Mouse (Mus musculus) forebrain, embryonic 13.5 days (tissue): ENCODE measurements around the gene Pld1. TPM values are rescaled to one million over a fixed set of nuclear protein-coding genes. Genes with fewer than 3 reads are reported as not detected.

Experiments used
- ATAC-seq: fragments of 200-750 bp; cut with Nextera tagmentation; 2 replicates; pipeline ENCODE4 v1.8.0; 2017
- H3K27ac ChIP-seq: fragments of 300-500 bp; sonication (generic); 2 replicates; pipeline ENCODE4 v1.5.1; 2015; ENCODE audit warnings: inconsistent platforms, mild to moderate bottlenecking, moderate library complexity
- H3K27me3 ChIP-seq: fragments of 300-500 bp; sonication (generic); 2 replicates; pipeline ENCODE4 v1.6.1; 2015; ENCODE audit warnings: mild to moderate bottlenecking, inconsistent platforms
- H3K36me3 ChIP-seq: fragments of 300-500 bp; sonication (generic); 2 replicates; pipeline ENCODE4 v1.6.1; 2015; ENCODE audit warnings: mild to moderate bottlenecking, inconsistent platforms; ENCODE audit not compliant: poor library complexity, severe bottlenecking
- H3K4me1 ChIP-seq: fragments of 300-500 bp; sonication (generic); 2 replicates; pipeline ENCODE4 v1.6.1; 2015; ENCODE audit warnings: inconsistent platforms
- H3K4me2 ChIP-seq: fragments of 300-500 bp; sonication (generic); 2 replicates; pipeline ENCODE4 v1.6.1; 2015; ENCODE audit warnings: inconsistent platforms, mild to moderate bottlenecking, moderate library complexity
- H3K4me3 ChIP-seq: fragments of 300-500 bp; sonication (generic); 2 replicates; pipeline ENCODE4 v1.5.1; 2015; ENCODE audit warnings: mild to moderate bottlenecking, inconsistent platforms
- H3K9ac ChIP-seq: fragments of 300-500 bp; sonication (generic); 2 replicates; pipeline ENCODE4 v1.6.1; 2015; ENCODE audit warnings: mild to moderate bottlenecking, inconsistent platforms
- H3K9me3 ChIP-seq: fragments of 300-500 bp; sonication (generic); replicated peaks from 2 replicates; pipeline ENCODE4 v1.6.1; 2016; ENCODE audit warnings: inconsistent platforms
- WGBS: fragments of 180-500 bp; shearing (Covaris S2); methylation state at CpG from one replicate; pipeline ENCODE4 v1.1.7; 2015; 5-methylcytosine and 5-hydroxymethylcytosine counted together
- polyA plus RNA-seq: library from polyadenylated mRNA; unstranded; fragments of >200 nt; fragmentation: Nextera tagmentation; extraction: Ambion mirVana; gene quantifications from 2 replicates; pipeline ENCODE4 v1.2.1, GENCODE M21; 2015

Pld1 gene
- polyA plus RNA-seq, 1 experiment from 2014 or later, result 2.7 TPM

DNA sequence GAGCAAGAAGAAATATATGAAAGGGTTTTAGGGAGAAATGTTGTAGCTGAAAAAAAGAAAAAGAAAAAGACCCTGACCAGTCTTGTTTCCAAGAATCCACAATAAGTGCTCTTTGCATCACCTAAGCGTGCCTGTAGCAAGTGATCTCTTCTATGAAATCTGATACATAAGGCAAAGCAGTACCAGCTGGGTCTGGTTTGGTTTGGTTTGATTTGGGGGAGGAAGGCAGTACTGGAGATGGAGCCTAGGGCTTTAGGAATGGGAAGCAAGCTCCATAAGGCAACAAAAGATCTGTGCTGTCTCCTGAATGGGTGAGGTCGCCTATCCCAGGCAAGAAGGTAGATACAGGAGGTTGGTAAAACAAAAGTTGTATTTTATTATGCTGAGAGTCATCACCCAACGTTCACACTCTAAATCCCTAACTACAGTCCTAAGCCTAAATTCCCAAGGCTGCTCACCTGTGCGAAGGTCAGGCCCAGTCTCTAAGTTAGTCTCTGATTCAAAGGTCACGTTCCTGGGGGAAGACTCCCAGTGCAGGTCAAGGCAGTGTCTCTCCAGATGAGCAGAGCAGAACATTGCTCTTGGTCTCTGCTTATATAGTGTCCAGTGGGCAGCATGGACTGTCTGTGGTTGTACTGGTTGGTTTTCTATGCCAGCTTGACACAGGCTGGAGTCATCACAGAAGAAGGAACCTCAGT, 10.8 kb downstream of the Pld1 start:
- no peaks in the 10 kb centered on the region for H3K27me3 ChIP-seq
- H3K9ac ChIP-seq, result no peak overlapping the region
- H3K4me2 ChIP-seq, result no peak overlapping the region
- no peak overlapping the region for H3K27ac ChIP-seq
- no peaks in the 10 kb centered on the region for H3K9me3 ChIP-seq
- no peaks in the 10 kb centered on the region for H3K4me1 ChIP-seq
- WGBS, result 82% methylated on average over 5 of the region's 5 CpGs
- ATAC-seq, result no peak
- no peaks in the 10 kb centered on the region for H3K36me3 ChIP-seq
- H3K4me3 ChIP-seq, result no peak overlapping the region

DNA sequence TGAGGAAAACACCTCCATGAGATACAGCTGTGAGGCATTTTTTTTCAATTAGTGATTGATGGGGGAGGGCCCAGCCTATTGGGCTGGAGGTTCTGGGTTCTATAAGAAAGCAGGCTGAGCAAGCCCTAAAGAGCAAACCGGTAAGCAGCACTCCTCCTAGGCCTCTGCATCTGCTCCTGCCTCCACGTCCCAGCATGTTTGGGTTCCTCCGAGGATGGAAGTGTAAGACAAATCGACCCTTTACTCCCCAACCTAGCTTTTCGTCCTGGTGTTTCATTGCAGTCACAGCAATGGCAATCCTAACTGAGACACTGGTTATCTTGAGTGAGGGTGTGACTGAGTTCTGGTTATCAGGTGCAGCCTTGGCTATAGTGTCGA, 11.4 kb downstream of the Pld1 start:
- no peaks in the 10 kb centered on the region for H3K4me1 ChIP-seq
- no peak for ATAC-seq
- H3K36me3 ChIP-seq, result no peaks in the 10 kb centered on the region
- H3K4me3 ChIP-seq, result no peak overlapping the region
- no peak overlapping the region for H3K4me2 ChIP-seq
- H3K27me3 ChIP-seq, result no peaks in the 10 kb centered on the region
- no peaks in the 10 kb centered on the region for H3K9me3 ChIP-seq
- no peak overlapping the region for H3K9ac ChIP-seq
- H3K27ac ChIP-seq, result no peak overlapping the region
- WGBS, result 85% methylated on average over 6 of the region's 6 CpGs

DNA sequence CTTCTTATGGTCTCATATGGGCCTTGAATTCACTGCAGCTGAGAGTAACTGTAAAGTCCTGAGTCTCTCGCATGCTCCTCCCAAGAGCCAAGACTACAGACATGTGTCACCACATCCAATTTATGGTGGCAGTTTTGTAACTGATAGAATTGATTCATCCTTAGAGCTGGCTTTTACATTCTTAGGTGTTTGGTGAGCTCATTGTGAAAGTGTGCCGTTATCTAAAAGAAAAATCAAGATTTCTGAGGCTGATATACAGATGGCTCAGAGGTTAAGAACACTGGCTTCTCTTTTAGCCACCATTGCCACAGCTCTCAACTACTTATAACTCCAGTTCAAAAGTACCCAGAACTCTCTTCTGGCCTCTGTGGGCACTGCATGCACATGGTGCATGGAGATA, 12.2 kb downstream of the Pld1 start:
- no peaks in the 10 kb centered on the region for H3K9me3 ChIP-seq
- no peaks in the 10 kb centered on the region for H3K4me1 ChIP-seq
- no peak overlapping the region for H3K4me3 ChIP-seq
- H3K36me3 ChIP-seq, result no peaks in the 10 kb centered on the region
- no peaks in the 10 kb centered on the region for H3K27me3 ChIP-seq
- no peak overlapping the region for H3K27ac ChIP-seq
- no peak for ATAC-seq
- H3K9ac ChIP-seq, result no peak overlapping the region
- no peak overlapping the region for H3K4me2 ChIP-seq
- 91% methylated on average over 2 of the region's 2 CpGs for WGBS

DNA sequence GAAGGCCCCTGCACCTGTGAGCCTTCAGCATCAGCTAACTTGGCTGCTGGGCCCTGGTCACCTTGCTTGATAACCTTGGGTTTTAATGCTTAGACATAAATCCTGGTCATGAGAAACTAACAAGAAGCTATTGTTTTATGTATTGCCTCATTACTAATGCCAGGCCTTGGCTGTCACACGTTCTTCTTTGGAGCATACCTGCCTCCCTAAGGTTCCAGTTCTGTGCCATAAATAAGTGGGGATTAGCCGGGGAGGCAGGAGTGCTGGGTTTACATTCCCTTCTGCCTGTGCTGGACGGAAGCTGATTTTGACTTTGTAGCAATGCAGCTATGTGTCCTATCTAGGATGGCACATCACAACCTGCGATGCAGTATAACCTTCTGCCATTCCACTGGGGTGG, 13.2 kb downstream of the Pld1 start:
- Histone ChIP-seq H3K27me3 (no peaks in the 10 kb centered on the region), H3K4me2 (no peak overlapping the region), H3K9ac (no peak overlapping the region), H3K4me3 (no peak overlapping the region), H3K36me3 (no peaks in the 10 kb centered on the region), H3K27ac (no peak overlapping the region), H3K9me3 (no peaks in the 10 kb centered on the region), H3K4me1 (no peaks in the 10 kb centered on the region)
- no peak for ATAC-seq
- WGBS, result 83% methylated on average over 4 of the region's 4 CpGs

DNA sequence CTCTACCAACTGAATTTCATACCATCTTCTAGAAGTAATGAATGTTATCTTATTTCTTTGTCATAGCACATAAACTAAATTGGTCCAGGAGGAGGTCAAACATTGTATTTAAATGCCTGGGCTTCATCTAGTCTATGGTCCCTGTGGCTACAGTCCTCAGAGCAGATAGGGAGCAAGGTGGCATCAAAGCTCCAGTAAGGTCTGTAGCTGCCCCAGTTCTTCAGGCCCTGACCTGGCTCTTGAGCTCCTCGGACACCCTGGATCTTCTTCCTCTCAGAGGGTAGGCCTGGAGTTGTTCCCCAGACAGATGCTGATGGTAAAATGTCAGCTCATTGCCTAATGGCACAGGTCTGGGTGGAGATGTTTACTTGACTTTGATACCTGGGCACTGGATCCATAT, 17.5 kb downstream of the Pld1 start:
- Histone ChIP-seq H3K4me1 (no peaks in the 10 kb centered on the region), H3K4me2 (no peak overlapping the region), H3K9ac (no peak overlapping the region), H3K36me3 (no peaks in the 10 kb centered on the region), H3K4me3 (no peak overlapping the region), H3K27me3 (no peaks in the 10 kb centered on the region), H3K9me3 (no peaks in the 10 kb centered on the region), H3K27ac (no peak overlapping the region)
- 96% methylated on average over 1 of the region's 1 CpGs for WGBS
- ATAC-seq, result no peak

DNA sequence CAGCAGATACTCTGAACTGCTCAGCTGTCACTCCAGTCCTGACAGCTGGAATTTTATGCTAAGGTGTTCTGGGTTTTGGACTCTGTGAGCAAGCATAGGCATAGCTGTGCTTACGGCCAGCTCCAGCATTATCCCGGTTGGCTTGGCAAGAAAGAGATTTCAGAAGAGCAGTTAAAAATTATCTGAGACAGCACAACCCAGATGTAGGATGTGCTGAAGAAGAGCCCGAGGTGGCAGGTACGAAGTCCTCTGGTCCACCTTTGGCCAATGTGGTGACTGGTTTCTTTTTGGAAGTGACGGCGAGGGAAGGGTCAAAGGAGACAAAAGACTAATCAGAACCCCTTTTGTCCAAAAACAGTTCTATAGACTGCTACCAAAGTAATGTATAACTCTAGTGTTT, 20.7 kb downstream of the Pld1 start:
- H3K4me3 ChIP-seq, result no peak overlapping the region
- no peaks in the 10 kb centered on the region for H3K27me3 ChIP-seq
- H3K36me3 ChIP-seq, result no peaks in the 10 kb centered on the region
- no peak for ATAC-seq
- no peak overlapping the region for H3K27ac ChIP-seq
- H3K4me1 ChIP-seq, result peaks cover 11% of the 10 kb centered on the region; the same call in 1 of the 2 replicates
- no peak overlapping the region for H3K9ac ChIP-seq
- WGBS, result 83% methylated on average over 6 of the region's 6 CpGs
- H3K9me3 ChIP-seq, result no peaks in the 10 kb centered on the region
- H3K4me2 ChIP-seq, result no peak overlapping the region

DNA sequence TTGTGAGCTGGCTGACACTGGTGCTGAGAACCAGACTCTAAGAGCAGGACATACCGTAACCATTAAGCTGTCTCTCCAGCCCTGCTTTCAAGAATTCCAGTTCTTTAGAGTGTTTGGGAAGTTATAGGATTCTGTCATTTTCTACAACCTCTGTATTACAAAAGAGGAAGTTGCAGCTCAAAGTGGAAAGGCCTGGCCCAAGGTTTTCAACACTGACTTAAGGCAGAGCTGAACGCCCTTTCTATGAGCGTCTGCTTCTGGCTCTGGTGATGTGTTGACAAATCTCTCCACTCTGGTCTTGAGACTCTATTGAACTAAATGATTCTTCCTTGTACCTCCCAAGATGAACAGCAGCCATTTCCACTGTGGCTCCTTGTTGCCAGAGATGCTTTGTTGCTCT, 22.7 kb downstream of the Pld1 start:
- Histone ChIP-seq H3K27me3 (no peaks in the 10 kb centered on the region), H3K36me3 (no peaks in the 10 kb centered on the region), H3K4me3 (no peak overlapping the region), H3K4me2 (no peak overlapping the region), H3K4me1 (peaks cover 12% of the 10 kb centered on the region; the same call in 1 of the 2 replicates), H3K27ac (no peak overlapping the region), H3K9me3 (no peaks in the 10 kb centered on the region), H3K9ac (no peak overlapping the region)
- WGBS, result 95% methylated on average over 3 of the region's 3 CpGs
- ATAC-seq, result no peak

DNA sequence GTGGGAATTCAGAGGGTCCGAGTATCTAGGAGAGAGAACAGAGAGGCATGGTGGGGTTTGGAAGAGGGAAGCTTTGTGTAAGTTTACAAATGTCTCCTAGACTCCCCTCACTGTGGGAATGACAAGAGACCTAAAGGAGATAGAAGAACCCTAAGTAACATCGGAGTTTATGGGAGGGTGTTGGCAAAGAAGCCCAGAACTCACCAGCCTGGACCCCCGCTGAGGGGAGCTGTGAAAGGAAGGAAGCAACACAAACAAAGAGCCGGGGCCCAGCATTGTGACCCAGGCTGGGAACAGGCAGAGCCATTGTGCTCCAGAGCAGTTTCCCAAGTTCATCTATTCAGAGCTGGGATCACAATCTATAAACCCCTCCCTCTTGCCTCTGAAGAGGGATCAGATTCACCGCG, 25.3 kb downstream of the Pld1 start:
- Histone ChIP-seq H3K9ac (no peak overlapping the region), H3K4me1 (peaks cover 12% of the 10 kb centered on the region; the same call in 1 of the 2 replicates), H3K27me3 (no peaks in the 10 kb centered on the region), H3K36me3 (no peaks in the 10 kb centered on the region), H3K4me2 (no peak overlapping the region), H3K4me3 (no peak overlapping the region), H3K27ac (no peak overlapping the region), H3K9me3 (no peaks in the 10 kb centered on the region)
- WGBS, result 9% methylated on average over 6 of the region's 6 CpGs
- no peak for ATAC-seq

DNA sequence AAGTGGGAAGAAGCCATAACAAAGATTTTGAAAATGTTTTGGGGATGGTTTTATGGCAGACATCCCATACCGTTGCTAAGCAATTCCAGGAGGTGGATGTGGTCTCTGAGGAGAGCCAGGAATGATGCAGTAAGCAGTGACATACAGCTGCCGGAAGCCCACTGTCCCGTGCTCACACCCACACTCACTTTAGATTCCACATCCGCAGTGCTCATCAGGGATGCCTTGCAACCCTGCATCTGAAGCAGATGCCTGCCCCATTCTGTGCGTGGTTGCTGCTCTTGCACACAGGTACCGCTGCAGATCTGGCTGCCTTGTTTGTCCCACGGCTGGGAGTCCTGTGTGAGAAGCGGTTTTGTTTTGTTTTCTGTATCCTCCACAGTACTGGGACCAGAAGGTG, 30.2 kb downstream of the Pld1 start:
- 88% methylated on average over 8 of the region's 8 CpGs for WGBS
- no peak for ATAC-seq
- peaks cover 7% of the 10 kb centered on the region; the same call in 1 of the 2 replicates for H3K4me1 ChIP-seq
- H3K9ac ChIP-seq, result no peak overlapping the region
- no peak overlapping the region for H3K4me3 ChIP-seq
- no peaks in the 10 kb centered on the region for H3K9me3 ChIP-seq
- H3K36me3 ChIP-seq, result no peaks in the 10 kb centered on the region
- no peaks in the 10 kb centered on the region for H3K27me3 ChIP-seq
- H3K4me2 ChIP-seq, result no peak overlapping the region
- H3K27ac ChIP-seq, result no peak overlapping the region

DNA sequence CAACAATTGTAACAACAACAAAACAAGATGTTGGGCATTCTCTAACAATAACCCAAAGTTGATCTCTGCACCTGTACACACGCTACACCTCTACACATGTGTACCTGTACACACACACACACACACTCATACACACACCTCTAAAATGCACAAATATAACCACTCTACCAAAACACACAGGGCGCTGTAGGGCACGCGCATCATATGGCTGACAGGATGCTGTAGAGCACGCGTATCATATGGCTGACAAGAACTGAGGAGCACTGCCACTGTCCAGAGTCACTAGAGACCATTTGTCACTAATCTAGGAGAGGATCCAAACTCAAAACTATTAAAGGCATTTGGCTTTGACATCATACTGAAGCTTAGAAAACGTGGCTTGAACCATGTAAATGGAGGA, 35.4 kb downstream of the Pld1 start:
- ATAC-seq, result no peak

DNA sequence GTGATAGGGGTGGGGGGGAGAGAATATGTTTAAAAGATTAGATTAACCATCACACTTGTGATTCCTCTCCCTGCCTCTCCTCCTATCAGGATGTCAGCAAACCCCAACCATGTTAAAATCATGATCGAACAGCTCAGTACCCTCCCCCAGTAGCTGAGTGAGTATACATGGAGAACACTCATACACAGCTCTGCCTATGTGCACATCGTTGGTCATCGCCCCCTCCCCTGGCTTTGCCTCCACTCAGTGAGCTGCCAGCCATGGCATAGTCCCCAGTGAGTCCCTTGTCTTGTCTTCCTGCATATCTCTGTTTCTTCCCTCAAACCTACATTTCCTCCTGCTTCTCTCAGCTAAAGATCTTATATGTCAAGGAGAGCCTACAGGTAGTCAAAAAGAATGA, 36.5 kb downstream of the Pld1 start:
- H3K9ac ChIP-seq, result no peak overlapping the region
- no peaks in the 10 kb centered on the region for H3K4me1 ChIP-seq
- no peaks in the 10 kb centered on the region for H3K9me3 ChIP-seq
- no peaks in the 10 kb centered on the region for H3K36me3 ChIP-seq
- no peak overlapping the region for H3K4me3 ChIP-seq
- H3K4me2 ChIP-seq, result no peak overlapping the region
- ATAC-seq, result no peak
- no peaks in the 10 kb centered on the region for H3K27me3 ChIP-seq
- no peak overlapping the region for H3K27ac ChIP-seq
- 100% methylated on average over 3 of the region's 3 CpGs for WGBS

More for the DNA sequence above, 35.4 kb downstream of the Pld1 start:
- H3K4me2 ChIP-seq, result no peak overlapping the region
- H3K27ac ChIP-seq, result no peak overlapping the region
- H3K27me3 ChIP-seq, result no peaks in the 10 kb centered on the region
- no peak overlapping the region for H3K4me3 ChIP-seq
- H3K4me1 ChIP-seq, result no peaks in the 10 kb centered on the region
- no peaks in the 10 kb centered on the region for H3K36me3 ChIP-seq
- 90% methylated on average over 7 of the region's 7 CpGs for WGBS
- H3K9me3 ChIP-seq, result no peaks in the 10 kb centered on the region
- H3K9ac ChIP-seq, result no peak overlapping the region

DNA sequence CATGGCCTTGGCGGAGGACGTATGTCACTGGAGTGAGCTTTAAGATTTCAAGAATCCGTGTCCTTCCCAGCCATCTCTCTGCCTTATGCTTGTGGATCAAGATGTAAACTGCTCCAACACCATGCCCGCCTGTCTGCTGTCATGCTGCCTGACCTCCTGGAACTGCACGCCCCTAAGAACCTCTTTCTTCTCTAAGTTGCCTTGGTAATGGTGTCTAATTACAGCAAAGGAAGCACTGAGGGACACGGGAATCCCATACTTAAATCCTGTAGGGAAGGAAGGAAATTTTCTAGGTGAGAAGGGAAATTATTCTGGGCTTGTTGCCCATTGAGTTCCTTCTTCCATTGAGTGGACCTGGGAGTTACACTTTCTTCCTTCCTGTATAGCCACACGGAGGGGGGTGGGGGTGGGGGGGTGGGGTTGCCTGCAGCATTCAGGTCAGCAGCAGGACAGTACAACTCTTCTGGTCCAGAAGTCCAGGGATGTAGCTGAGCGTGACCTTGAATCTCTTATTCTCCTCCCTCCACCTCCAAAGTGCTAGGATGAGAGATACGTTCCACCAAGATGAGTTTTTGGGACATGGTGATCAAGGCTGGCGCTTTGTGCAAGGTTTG, 38.5 kb downstream of the Pld1 start:
- Histone ChIP-seq H3K4me3 (no peak overlapping the region), H3K9ac (no peak overlapping the region), H3K36me3 (no peaks in the 10 kb centered on the region), H3K9me3 (no peaks in the 10 kb centered on the region), H3K27me3 (no peaks in the 10 kb centered on the region), H3K27ac (no peak overlapping the region), H3K4me2 (no peak overlapping the region), H3K4me1 (no peaks in the 10 kb centered on the region)
- ATAC-seq, result no peak
- WGBS, result 81% methylated on average over 10 of the region's 10 CpGs
